Mouse (Mus musculus): ENCODE data around the gene Bcl7a.

DNA sequence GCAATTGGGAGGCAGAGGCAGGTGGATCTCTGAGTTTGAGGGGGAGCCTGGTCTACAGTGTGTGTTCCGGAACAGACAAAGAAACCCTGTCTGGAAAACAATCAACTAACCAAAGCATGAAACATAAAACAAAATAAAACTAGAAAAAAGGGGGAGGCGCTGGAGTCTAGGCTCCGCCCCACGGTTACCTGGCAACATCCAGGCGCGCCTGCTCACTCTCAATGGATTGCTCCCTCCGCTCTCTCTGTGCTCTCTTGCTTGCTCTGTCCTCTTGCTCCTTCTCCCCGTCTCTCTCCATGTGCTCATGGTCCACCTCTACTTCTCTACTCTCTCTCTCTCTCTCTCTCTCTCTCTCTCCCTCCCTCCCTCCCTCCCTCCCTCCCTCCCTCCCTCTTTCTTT lies 39.1 kb downstream of the Bcl7a start:
- TF ChIP-seq POLR2A (IDR thresholded peaks at IDR 0.05; ENCODE audit: insufficient read depth, low read depth, low read length) (no peak), CTCF (IDR thresholded peaks at IDR 0.05) (no peak), EP300 (IDR thresholded peaks at IDR 0.05; ENCODE audit: insufficient read depth, low read depth, low read length) (no peak)
